Comparison of ENCODE assay signal across 20 mouse cellular contexts in the genomic region with DNA sequence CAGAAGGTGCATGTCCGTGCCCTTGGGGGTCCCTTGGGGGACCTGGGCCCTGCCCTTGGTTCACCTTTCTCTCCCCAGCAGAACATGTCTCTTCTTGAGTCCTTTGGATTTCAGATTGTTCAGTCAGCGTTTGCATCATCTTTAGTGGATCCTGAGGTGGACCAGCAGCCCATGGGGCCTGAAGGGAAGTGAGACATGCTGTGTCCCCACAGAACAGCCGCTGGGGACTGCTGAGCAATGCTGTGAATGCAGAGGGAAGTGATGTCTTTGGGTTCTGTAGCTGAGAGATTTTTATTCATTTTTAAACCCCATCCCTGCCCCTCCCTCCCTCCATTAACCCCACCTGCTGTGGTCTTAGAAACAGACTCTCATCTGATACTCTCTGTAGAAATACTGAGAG.
"Had no signal": no experiment of that assay in that cellular context is flagged by ENCODE, and none has a peak within 500 bp of the region (broad histone marks: within the 10 kb centered on the region; RNA-seq: fewer than 3 reads in every experiment).

No protein-coding gene starts in this region.

- H3K9ac ChIP-seq: liver, embryonic 13.5 days; liver, embryonic 15.5 days; liver, postnatal 0 days; lung, embryonic 15.5 days; midbrain, embryonic 12.5 days; neural tube, embryonic 13.5 days; neural tube, embryonic 15.5 days; stomach, embryonic 15.5 days had no signal

- H3K9me3 ChIP-seq: liver, embryonic 13.5 days; liver, embryonic 15.5 days; lung, embryonic 15.5 days; midbrain, embryonic 10.5 days; midbrain, embryonic 12.5 days; neural tube, embryonic 13.5 days; neural tube, embryonic 15.5 days; stomach, embryonic 15.5 days had no signal

- ATAC-seq: liver, postnatal 0 days; lung, postnatal 0 days; midbrain, embryonic 16.5 days had no signal

- H3K4me1 ChIP-seq: midbrain, embryonic 10.5 days; midbrain, embryonic 12.5 days; neural tube, embryonic 13.5 days; neural tube, embryonic 15.5 days; stomach, embryonic 15.5 days had no signal

- H3K27me3 ChIP-seq: liver, embryonic 13.5 days; liver, embryonic 15.5 days; lung, embryonic 15.5 days; midbrain, embryonic 12.5 days; neural tube, embryonic 13.5 days; neural tube, embryonic 15.5 days; stomach, embryonic 15.5 days had no signal

- H3K4me3 ChIP-seq: liver, embryonic 13.5 days; liver, embryonic 15.5 days; lung, embryonic 15.5 days; midbrain, embryonic 10.5 days; midbrain, embryonic 12.5 days; myocyte; neural tube, embryonic 13.5 days; neural tube, embryonic 15.5 days; stomach, embryonic 15.5 days had no signal

- H3K4me2 ChIP-seq: liver, embryonic 13.5 days; liver, embryonic 15.5 days; lung, embryonic 15.5 days; midbrain, embryonic 12.5 days; neural tube, embryonic 13.5 days; neural tube, embryonic 15.5 days; stomach, embryonic 15.5 days had no signal

- DNase-seq: liver, embryonic 13.5 days; liver, postnatal 0 days; lung, adult 2 months; lung, postnatal 4 days; midbrain, embryonic 14.5 days; retina, postnatal 1 day; right cerebral cortex, adult 18-20 months; right cerebral cortex, postnatal 25 days; thymus, postnatal 14 days had no signal

- H3K27ac ChIP-seq: liver, embryonic 13.5 days; liver, embryonic 15.5 days; lung, embryonic 15.5 days; midbrain, embryonic 10.5 days; midbrain, embryonic 12.5 days; neural tube, embryonic 13.5 days; neural tube, embryonic 15.5 days; stomach, embryonic 15.5 days; stomach, postnatal 0 days had no signal
